Mouse (Mus musculus): Measurements from ENCODE around the gene Smim11. TPM values are rescaled to one million over a fixed set of nuclear protein-coding genes. Genes with fewer than 3 reads are reported as not detected.

Smim11 gene
- polyA plus RNA-seq, 1 experiment from 2014 or later: 117 TPM

DNA sequence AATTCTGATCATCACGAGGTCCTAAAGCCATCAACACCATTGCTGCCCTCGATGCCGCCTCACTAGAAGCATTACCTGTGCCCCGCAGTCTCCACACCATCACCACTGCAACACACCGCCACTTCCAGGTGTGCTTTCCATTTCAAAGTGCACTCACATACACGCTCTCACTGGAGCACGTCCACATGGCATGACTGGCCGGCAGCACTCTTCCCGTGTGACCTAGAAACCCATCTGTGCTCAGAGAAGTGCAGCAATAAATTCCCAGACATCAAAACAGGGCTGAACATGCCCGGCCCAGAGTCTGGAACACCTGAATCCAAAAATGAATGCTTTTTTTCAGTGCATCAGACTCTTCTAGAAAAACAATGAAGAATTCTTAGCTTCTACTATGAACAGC lies 26.8 kb downstream of the Smim11 start:
- 86% methylated on average over 10 of the region's 10 CpGs for WGBS
- no peaks in the 10 kb centered on the region for H3K9me3 ChIP-seq (ENCODE audit: control insufficient read depth, low read length)
- H3K9ac ChIP-seq (ENCODE audit: low read depth, low read length): no peak overlapping the region
- H3K27ac ChIP-seq (ENCODE audit: low read depth, low read length): no peak overlapping the region
- no peak overlapping the region for H3K4me3 ChIP-seq (ENCODE audit: low read depth, low read length)
- no peaks in the 10 kb centered on the region for H3K36me3 ChIP-seq (ENCODE audit: control insufficient read depth, insufficient read depth, low read length)
- no peak for ATAC-seq (replicated peaks; ENCODE audit: low FRiP score)
- no peak overlapping the region for H3K4me2 ChIP-seq
- no peaks in the 10 kb centered on the region for H3K27me3 ChIP-seq (replicated peaks; ENCODE audit: control insufficient read depth, insufficient read depth, low read length)
- no peak for DNase-seq (ENCODE audit: low spot score)
- H3K4me1 ChIP-seq (replicated peaks; ENCODE audit: control insufficient read depth, insufficient read depth, low read length): peaks cover 8% of the 10 kb centered on the region; the same call in 1 of the 2 replicates

DNA sequence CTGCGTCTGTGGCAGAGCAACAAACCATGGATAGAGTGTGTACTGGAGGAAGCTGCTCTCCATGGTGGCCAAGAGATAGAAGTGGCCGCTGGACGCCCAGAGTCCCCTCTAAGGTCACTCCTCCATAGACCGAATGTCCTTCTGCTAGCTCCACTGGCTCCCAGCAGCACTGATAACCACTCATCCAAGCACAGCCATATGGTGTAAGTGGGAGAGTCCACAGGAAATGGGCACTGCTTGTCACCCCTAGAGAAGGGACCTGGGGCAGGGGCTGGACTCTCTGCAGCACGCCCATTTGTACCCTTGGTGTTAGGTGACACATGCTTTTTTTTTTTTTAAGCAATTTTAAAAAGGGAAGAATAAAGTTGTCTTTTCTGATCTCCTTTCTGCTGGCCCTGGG lies 29.9 kb downstream of the Smim11 start:
- no peak overlapping the region for H3K4me3 ChIP-seq (ENCODE audit: low read depth, low read length)
- H3K27me3 ChIP-seq (replicated peaks; ENCODE audit: control insufficient read depth, insufficient read depth, low read length): no peaks in the 10 kb centered on the region
- H3K4me2 ChIP-seq: no peak overlapping the region
- no peaks in the 10 kb centered on the region for H3K36me3 ChIP-seq (ENCODE audit: control insufficient read depth, insufficient read depth, low read length)
- no peak for DNase-seq (ENCODE audit: low spot score)
- no peaks in the 10 kb centered on the region for H3K9me3 ChIP-seq (ENCODE audit: control insufficient read depth, low read length)
- 0 out of 2 replicates have a peak, but pooled peaks have one; percentile 36 for ATAC-seq (replicated peaks; ENCODE audit: low FRiP score)
- peaks cover 8% of the 10 kb centered on the region; the same call in 1 of the 2 replicates for H3K4me1 ChIP-seq (replicated peaks; ENCODE audit: control insufficient read depth, insufficient read depth, low read length)
- no peak overlapping the region for H3K9ac ChIP-seq (ENCODE audit: low read depth, low read length)
- peak overlapping the region; percentile 52; the same call in 1 of the 2 replicates for H3K27ac ChIP-seq (ENCODE audit: low read depth, low read length)
- WGBS: 53% methylated on average over 5 of the region's 5 CpGs

DNA sequence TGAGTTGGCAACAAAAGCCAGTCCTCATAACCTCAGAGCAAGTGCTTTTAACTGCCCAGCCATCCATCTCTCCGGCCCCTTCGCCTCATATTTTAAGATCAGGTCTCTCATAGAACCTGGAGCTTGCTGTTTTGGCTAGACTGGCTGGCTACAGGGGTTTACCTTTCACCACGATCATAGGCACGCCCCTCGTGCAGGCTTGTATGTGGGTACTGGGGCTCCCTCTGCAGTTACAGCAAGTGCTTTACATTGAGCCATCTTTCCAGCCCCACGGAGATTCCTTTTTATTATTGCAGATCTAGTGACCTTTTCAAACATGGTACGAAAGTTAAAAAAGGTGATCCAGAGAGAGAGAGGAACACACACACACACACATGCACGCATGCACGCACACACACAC lies 33.5 kb downstream of the Smim11 start:
- Histone ChIP-seq H3K27me3 (replicated peaks; ENCODE audit: control insufficient read depth, insufficient read depth, low read length) (no peaks in the 10 kb centered on the region; the same call in 1 of the 2 replicates), H3K4me2 (no peak overlapping the region), H3K36me3 (ENCODE audit: control insufficient read depth, insufficient read depth, low read length) (no peaks in the 10 kb centered on the region), H3K9me3 (ENCODE audit: control insufficient read depth, low read length) (no peaks in the 10 kb centered on the region), H3K9ac (ENCODE audit: low read depth, low read length) (no peak overlapping the region), H3K27ac (ENCODE audit: low read depth, low read length) (no peak overlapping the region), H3K4me1 (replicated peaks; ENCODE audit: control insufficient read depth, insufficient read depth, low read length) (peaks cover 8% of the 10 kb centered on the region), H3K4me3 (ENCODE audit: low read depth, low read length) (no peak overlapping the region)
- no peak for DNase-seq (ENCODE audit: low spot score)
- ATAC-seq (replicated peaks; ENCODE audit: low FRiP score): no peak
- WGBS: 63% methylated on average over 9 of the region's 9 CpGs

DNA sequence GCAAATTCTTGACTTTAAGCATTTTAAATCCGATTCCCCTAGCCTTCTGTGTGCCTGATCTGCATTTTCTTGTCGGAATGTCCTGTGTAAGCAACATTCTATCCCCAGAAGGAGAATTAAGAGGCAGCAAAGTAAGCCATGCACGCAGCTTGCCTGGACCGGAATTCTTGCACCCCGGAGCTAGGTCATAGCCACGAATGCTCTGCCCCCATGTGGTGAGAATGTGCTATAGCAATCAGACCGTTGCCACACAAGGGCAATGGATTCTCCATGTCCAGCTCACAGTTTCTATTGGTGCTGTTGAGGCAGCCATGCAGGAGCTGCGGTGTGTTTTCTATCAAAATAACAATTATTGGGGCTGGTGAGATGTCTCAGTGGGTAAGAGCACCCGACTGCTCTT lies 35.2 kb downstream of the Smim11 start:
- peaks cover 16% of the 10 kb centered on the region for H3K4me1 ChIP-seq (replicated peaks; ENCODE audit: control insufficient read depth, insufficient read depth, low read length)
- no peak overlapping the region for H3K27ac ChIP-seq (ENCODE audit: low read depth, low read length)
- H3K27me3 ChIP-seq (replicated peaks; ENCODE audit: control insufficient read depth, insufficient read depth, low read length): no peaks in the 10 kb centered on the region; the same call in 1 of the 2 replicates
- H3K4me3 ChIP-seq (ENCODE audit: low read depth, low read length): no peak overlapping the region
- WGBS: 11% methylated on average over 9 of the region's 9 CpGs
- ATAC-seq (replicated peaks; ENCODE audit: low FRiP score): 0 out of 2 replicates have a peak, but pooled peaks have one; percentile 42
- H3K4me2 ChIP-seq: no peak overlapping the region
- H3K36me3 ChIP-seq (ENCODE audit: control insufficient read depth, insufficient read depth, low read length): no peaks in the 10 kb centered on the region
- no peaks in the 10 kb centered on the region for H3K9me3 ChIP-seq (ENCODE audit: control insufficient read depth, low read length)
- DNase-seq (ENCODE audit: low spot score): peak; percentile 63
- H3K9ac ChIP-seq (ENCODE audit: low read depth, low read length): no peak overlapping the region

DNA sequence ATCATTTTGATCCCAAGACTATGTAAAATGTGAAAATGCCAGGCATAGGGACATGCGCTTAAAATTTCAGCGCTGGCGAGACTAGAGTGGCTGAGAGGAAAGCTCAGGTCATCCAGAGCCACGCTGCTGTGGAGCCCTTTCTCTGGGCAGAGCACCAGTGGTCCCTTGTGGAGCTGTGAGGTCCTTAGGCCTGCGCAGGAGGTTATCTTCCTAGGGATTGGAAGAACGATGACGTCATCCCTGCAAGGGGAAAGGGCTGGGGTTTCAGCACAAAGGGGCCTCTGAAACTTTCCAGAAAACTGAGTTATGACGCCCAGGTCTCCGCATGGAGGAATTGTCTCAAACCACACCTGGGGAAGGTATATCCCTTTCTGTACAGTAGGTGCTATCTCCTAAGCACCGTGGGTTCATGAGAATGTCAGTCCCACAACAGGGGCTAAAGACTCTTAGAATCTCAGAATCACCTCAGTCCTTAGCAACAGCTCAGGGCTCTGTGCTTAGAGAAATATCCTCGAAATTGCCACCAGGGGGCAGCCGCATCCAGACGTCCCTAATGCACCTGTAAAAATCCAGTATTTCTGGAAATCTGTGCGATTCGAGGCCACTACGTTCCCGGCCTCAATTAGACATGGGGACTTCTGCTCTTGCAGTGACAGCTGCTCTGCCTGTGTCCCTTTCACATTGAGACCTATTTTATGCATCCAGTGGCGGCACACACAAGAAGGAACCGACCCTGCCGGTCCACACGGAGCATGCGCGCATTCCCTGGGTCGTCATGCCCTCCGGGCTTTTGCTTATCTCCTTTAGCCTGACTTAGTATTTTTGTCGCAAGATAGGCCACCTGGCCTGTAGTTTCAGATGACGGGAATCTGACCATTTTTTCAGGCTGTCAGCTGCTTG lies 39.8 kb downstream of the Smim11 start:
- Histone ChIP-seq H3K4me2 (peak overlapping the region; percentile 65), H3K27ac (ENCODE audit: low read depth, low read length) (no peak overlapping the region), H3K4me1 (replicated peaks; ENCODE audit: control insufficient read depth, insufficient read depth, low read length) (peaks cover 25% of the 10 kb centered on the region), H3K9ac (ENCODE audit: low read depth, low read length) (no peak overlapping the region; the same call in 1 of the 2 replicates), H3K27me3 (replicated peaks; ENCODE audit: control insufficient read depth, insufficient read depth, low read length) (no peaks in the 10 kb centered on the region; the same call in 1 of the 2 replicates), H3K9me3 (ENCODE audit: control insufficient read depth, low read length) (no peaks in the 10 kb centered on the region), H3K4me3 (ENCODE audit: low read depth, low read length) (peak overlapping the region; percentile 38), H3K36me3 (ENCODE audit: control insufficient read depth, insufficient read depth, low read length) (no peaks in the 10 kb centered on the region)
- ATAC-seq (replicated peaks; ENCODE audit: low FRiP score) (peak; percentile 83), DNase-seq (ENCODE audit: low spot score) (peak; percentile 72)
- WGBS: 21% methylated on average over 27 of the region's 27 CpGs

DNA sequence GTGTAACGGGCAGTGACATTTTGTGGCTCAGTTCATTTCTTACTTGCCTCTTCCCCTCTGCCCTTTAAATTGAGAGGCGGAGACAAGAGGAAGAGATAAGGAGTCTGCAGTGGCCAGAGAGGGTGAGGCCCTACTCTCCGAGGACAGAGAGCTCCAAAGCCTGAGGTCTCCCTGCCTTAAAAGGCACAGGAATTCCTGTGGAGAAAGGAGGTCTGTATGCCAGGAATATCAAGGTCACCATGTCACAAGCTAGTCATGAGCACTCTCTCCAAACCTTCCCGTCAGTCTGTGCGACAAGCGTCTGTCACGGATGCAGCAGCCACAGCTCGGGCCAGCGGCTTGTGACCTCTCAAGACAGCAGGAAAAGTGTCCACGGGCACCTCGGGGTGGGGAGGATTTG lies 44.1 kb downstream of the Smim11 start:
- peak overlapping the region; percentile 49 for H3K4me2 ChIP-seq
- DNase-seq (ENCODE audit: low spot score) (peak; percentile 37), ATAC-seq (replicated peaks; ENCODE audit: low FRiP score) (peak; percentile 57)
- no peaks in the 10 kb centered on the region for H3K36me3 ChIP-seq (ENCODE audit: control insufficient read depth, insufficient read depth, low read length)
- 30% methylated on average over 11 of the region's 11 CpGs for WGBS
- H3K27me3 ChIP-seq (replicated peaks; ENCODE audit: control insufficient read depth, insufficient read depth, low read length): no peaks in the 10 kb centered on the region
- peaks cover 27% of the 10 kb centered on the region for H3K4me1 ChIP-seq (replicated peaks; ENCODE audit: control insufficient read depth, insufficient read depth, low read length)
- no peak overlapping the region for H3K4me3 ChIP-seq (ENCODE audit: low read depth, low read length)
- no peaks in the 10 kb centered on the region for H3K9me3 ChIP-seq (ENCODE audit: control insufficient read depth, low read length)
- H3K27ac ChIP-seq (ENCODE audit: low read depth, low read length): peak overlapping the region; percentile 38; the same call in 1 of the 2 replicates
- H3K9ac ChIP-seq (ENCODE audit: low read depth, low read length): 0 out of 2 replicates have a peak overlapping the region, but pooled peaks have one; percentile 30

DNA sequence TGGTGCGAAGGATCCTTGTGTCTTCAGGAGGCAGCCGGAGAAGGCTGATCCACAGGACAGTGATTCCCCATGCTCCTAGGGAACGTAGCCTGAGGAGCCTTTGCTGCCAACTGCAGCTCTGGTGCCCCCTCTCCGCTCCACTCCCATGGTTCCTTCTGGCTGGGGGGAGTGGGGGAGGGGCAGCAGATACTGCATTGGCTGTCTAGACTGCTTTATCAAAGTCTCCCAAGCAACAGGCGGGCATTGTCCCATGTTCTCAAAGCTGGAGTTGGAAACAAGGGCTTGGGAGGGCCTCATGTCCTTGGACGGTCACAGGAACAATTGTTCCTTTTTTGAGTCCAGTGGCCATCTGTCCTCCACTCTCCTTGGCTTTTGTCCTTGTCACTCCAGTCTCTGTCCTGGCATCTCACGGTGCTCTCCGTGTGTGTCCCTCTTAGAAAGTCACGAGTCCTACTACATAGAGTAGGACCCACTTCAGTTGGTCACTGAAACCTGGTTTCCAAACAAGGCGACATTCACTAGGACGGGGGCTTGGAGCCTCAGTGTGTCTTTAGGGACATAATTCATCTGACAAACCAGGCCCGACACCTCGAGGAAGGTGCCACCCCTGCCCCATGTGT lies 45.3 kb downstream of the Smim11 start:
- ATAC-seq (replicated peaks; ENCODE audit: low FRiP score) (0 out of 2 replicates have a peak, but pooled peaks have one; percentile 42), DNase-seq (ENCODE audit: low spot score) (no peak)
- Histone ChIP-seq H3K9me3 (ENCODE audit: control insufficient read depth, low read length) (no peaks in the 10 kb centered on the region), H3K4me1 (replicated peaks; ENCODE audit: control insufficient read depth, insufficient read depth, low read length) (peaks cover 17% of the 10 kb centered on the region), H3K27me3 (replicated peaks; ENCODE audit: control insufficient read depth, insufficient read depth, low read length) (no peaks in the 10 kb centered on the region), H3K36me3 (ENCODE audit: control insufficient read depth, insufficient read depth, low read length) (no peaks in the 10 kb centered on the region), H3K4me2 (no peak overlapping the region; the same call in 1 of the 2 replicates), H3K4me3 (ENCODE audit: low read depth, low read length) (no peak overlapping the region), H3K9ac (ENCODE audit: low read depth, low read length) (no peak overlapping the region), H3K27ac (ENCODE audit: low read depth, low read length) (no peak overlapping the region)
- WGBS: 74% methylated on average over 13 of the region's 13 CpGs

DNA sequence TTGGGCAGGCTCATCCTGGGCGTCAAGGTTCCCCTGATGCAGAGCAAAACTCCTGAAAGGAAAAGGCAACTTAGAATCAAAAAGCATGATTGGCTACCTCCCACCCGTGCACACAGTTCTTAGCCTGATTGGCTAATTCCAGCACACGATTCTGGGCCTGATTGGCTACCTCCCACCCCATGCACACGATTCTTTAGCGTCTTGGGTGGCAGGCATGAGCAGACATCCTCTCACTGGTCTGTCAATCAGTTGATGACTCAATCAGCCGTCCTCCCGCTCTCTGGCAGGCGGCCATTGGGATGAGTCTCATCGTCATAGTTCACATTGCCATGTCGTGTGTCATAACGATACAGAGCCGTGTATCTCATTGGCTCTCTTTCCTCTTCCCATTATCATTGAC lies 47.9 kb downstream of the Smim11 start:
- no peaks in the 10 kb centered on the region for H3K9me3 ChIP-seq (ENCODE audit: control insufficient read depth, low read length)
- H3K27ac ChIP-seq (ENCODE audit: low read depth, low read length): no peak overlapping the region
- 79% methylated on average over 12 of the region's 12 CpGs for WGBS
- no peak overlapping the region for H3K4me3 ChIP-seq (ENCODE audit: low read depth, low read length)
- DNase-seq (ENCODE audit: low spot score) (no peak), ATAC-seq (replicated peaks; ENCODE audit: low FRiP score) (no peak)
- no peaks in the 10 kb centered on the region for H3K27me3 ChIP-seq (replicated peaks; ENCODE audit: control insufficient read depth, insufficient read depth, low read length)
- H3K4me2 ChIP-seq: no peak overlapping the region
- H3K4me1 ChIP-seq (replicated peaks; ENCODE audit: control insufficient read depth, insufficient read depth, low read length): peaks cover 17% of the 10 kb centered on the region
- H3K9ac ChIP-seq (ENCODE audit: low read depth, low read length): no peak overlapping the region
- no peaks in the 10 kb centered on the region for H3K36me3 ChIP-seq (ENCODE audit: control insufficient read depth, insufficient read depth, low read length)
